Mouse (Mus musculus) adrenal gland, adult 2 months (tissue): ENCODE data around the gene Hectd2. TPM values are rescaled to one million over a fixed set of nuclear protein-coding genes. Genes with fewer than 3 reads are reported as not detected.

Source experiments
- DNase-seq: peaks from one replicate; pipeline ENCODE4 v3.0.0; 2021
- polyA plus RNA-seq: library from polyadenylated mRNA; depleted of rRNA; stranded (reverse); fragments of >200 nt; gene quantifications from 2 replicates; pipeline ENCODE4 v1.2.3, GENCODE M21; 2012; rRNA removed
- total RNA-seq, 2 experiments: library from RNA; stranded (reverse); gene quantifications; 2 replicates each; pipeline ENCODE4 v1.2.3; 2021

Hectd2 gene
- total and polyA plus RNA-seq, 3 experiments: 0.62 to 2.6 (median 1.6) TPM

- DNase-seq: no peak
Measured at GRCm38 (mm10) chr19:36652686-36653085, 98.2 kb downstream of the Hectd2 start.

GRCm38 (mm10) chr19:36662734-36663133 lies 108.3 kb downstream of the Hectd2 start:
- DNase-seq: no peak

- DNase-seq: no peak
Measured at GRCm38 (mm10) chr19:36663918-36664317, 109.5 kb downstream of the Hectd2 start.

GRCm38 (mm10) chr19:36664417-36664816 lies 110.0 kb downstream of the Hectd2 start:
- DNase-seq: no peak

- DNase-seq: no peak
Measured at GRCm38 (mm10) chr19:36665206-36665605, 110.8 kb downstream of the Hectd2 start.

- no peak for DNase-seq
Measured at GRCm38 (mm10) chr19:36665641-36666040, 111.2 kb downstream of the Hectd2 start.

- no peak for DNase-seq
Measured at GRCm38 (mm10) chr19:36666471-36666870, 112.0 kb downstream of the Hectd2 start.

GRCm38 (mm10) chr19:36667368-36667767 lies 112.9 kb downstream of the Hectd2 start:
- no peak for DNase-seq

- no peak for DNase-seq
Measured at GRCm38 (mm10) chr19:36668098-36668497, 113.7 kb downstream of the Hectd2 start.

GRCm38 (mm10) chr19:36668881-36669639 lies 114.6 kb downstream of the Hectd2 start:
- no peak for DNase-seq

- no peak for DNase-seq
Measured at GRCm38 (mm10) chr19:36669720-36670451, 115.4 kb downstream of the Hectd2 start.

Other genes starting within 250 kb of the Hectd2 start
- 10 to 100 TPM; 21.0 to 31.9 TPM for gene Pcgf5, start 206.3 kb upstream of the Hectd2 start, total RNA-seq
- gene Pcgf5, start 206.3 kb upstream of the Hectd2 start, polyA plus RNA-seq: 1.9 and 2.5 TPM in 2 replicates
- gene Ppp1r3c, start 182.0 kb downstream of the Hectd2 start, total RNA-seq: 10 to 100 TPM; 20.2 to 43.2 TPM
- 3.1 and 3.9 TPM in 2 replicates for gene Ppp1r3c, start 182.0 kb downstream of the Hectd2 start, polyA plus RNA-seq